Mouse (Mus musculus) embryonic facial prominence, embryonic 11.5 days (tissue): ENCODE results near the gene Hivep1. TPM values are rescaled to one million over a fixed set of nuclear protein-coding genes. Genes with fewer than 3 reads are reported as not detected.

Experiments used
- ATAC-seq: fragments of 200-750 bp; cut with Nextera tagmentation; replicated peaks from 2 replicates; pipeline ENCODE4 v1.8.0; 2017; ENCODE audit warnings: low read depth; ENCODE audit not compliant: insufficient number of reproducible peaks, low FRiP score, low TSS enrichment
- DNase-seq: peaks from one replicate; pipeline ENCODE4 v3.0.0-alpha.2; 2015; ENCODE audit warnings: low spot score
- H3K27ac ChIP-seq: fragments of 300-500 bp; sonication (generic); replicated peaks from 2 replicates; pipeline ENCODE4 v1.5.1; 2014; ENCODE audit warnings: mild to moderate bottlenecking, low read depth, low read length, control low read depth
- H3K27me3 ChIP-seq: fragments of 300-500 bp; sonication (generic); 2 replicates; pipeline ENCODE4 v1.6.1; 2014; ENCODE audit warnings: mild to moderate bottlenecking, low read length, moderate library complexity, mixed read lengths; ENCODE audit not compliant: control insufficient read depth, insufficient read depth
- H3K36me3 ChIP-seq: fragments of 300-500 bp; sonication (generic); replicated peaks from 2 replicates; pipeline ENCODE4 v1.6.1; 2014; ENCODE audit warnings: low read depth, mild to moderate bottlenecking, low read length, moderate library complexity, mixed read lengths; ENCODE audit not compliant: control insufficient read depth, insufficient read depth
- H3K4me1 ChIP-seq: fragments of 300-500 bp; sonication (generic); 2 replicates; pipeline ENCODE4 v1.6.1; 2014; ENCODE audit warnings: low read length, mixed read lengths; ENCODE audit not compliant: control insufficient read depth, insufficient read depth
- H3K4me2 ChIP-seq: fragments of 300-500 bp; sonication (generic); 2 replicates; pipeline ENCODE4 v1.6.1; 2014; ENCODE audit warnings: low read depth, mild to moderate bottlenecking, control low read depth, low read length, moderate library complexity
- H3K4me3 ChIP-seq: fragments of 300-500 bp; sonication (generic); 2 replicates; pipeline ENCODE4 v1.5.1; 2014; ENCODE audit warnings: low read depth, low read length, control low read depth
- H3K9ac ChIP-seq: fragments of 300-500 bp; sonication (generic); replicated peaks from 2 replicates; pipeline ENCODE4 v1.6.1; 2014; ENCODE audit warnings: mild to moderate bottlenecking, control low read depth, low read length
- H3K9me3 ChIP-seq: fragments of 300-500 bp; sonication (generic); replicated peaks from 2 replicates; pipeline ENCODE4 v1.6.1; 2016; ENCODE audit warnings: mild to moderate bottlenecking, low read length, inconsistent platforms, mixed read lengths; ENCODE audit not compliant: control insufficient read depth
- WGBS: fragments of 180-500 bp; shearing (Covaris S2); extraction: QIAGEN DNeasy Blood & Tissue Kit; methylation state at CpG from one replicate; pipeline ENCODE4 v1.1.7; 2014; 5-methylcytosine and 5-hydroxymethylcytosine counted together
- polyA plus RNA-seq: library from polyadenylated mRNA; unstranded; fragments of >200 nt; fragmentation: Nextera tagmentation; extraction: Ambion mirVana; gene quantifications from 2 replicates; pipeline ENCODE4 v1.2.1, GENCODE M21; 2014

The Hivep1 gene
- polyA plus RNA-seq, 1 experiment from 2014 or later: 13.1 TPM

DNA sequence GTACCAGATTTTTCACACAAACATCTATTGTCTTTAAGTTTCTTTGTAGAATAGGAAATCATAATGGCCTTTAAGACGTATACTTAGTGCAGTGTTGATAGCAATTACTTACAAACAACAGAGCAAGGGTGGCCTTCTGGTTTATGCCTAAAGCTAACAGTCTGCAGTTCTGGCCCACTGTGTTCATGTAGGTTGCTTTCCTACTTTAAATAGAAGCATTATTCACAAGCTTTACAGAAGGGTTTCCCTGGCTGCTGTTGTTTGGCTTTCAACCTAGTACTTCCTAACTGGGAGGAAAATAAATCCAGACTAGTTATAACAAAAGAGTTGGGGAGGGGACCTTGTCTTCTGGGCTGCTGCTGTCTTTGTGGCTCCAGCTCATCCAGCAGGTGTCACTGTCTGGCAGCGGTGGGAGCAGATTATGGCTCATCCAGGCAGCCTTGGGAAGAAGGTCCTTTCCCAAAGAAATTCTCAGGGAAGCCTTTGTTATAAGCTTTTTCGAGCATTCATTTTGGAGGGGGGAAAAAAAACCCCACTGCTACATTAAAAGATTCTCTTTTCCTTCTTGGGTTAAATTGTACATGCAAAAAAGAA, 123.1 kb downstream of the Hivep1 start:
- no peak overlapping the region for H3K27ac ChIP-seq
- H3K9ac ChIP-seq: no peak overlapping the region
- H3K27me3 ChIP-seq: no peaks in the 10 kb centered on the region
- no peaks in the 10 kb centered on the region for H3K36me3 ChIP-seq
- H3K4me2 ChIP-seq: no peak overlapping the region
- no peak overlapping the region for H3K4me3 ChIP-seq
- WGBS: 34% methylated on average over 3 of the region's 3 CpGs
- H3K4me1 ChIP-seq: no peaks in the 10 kb centered on the region
- DNase-seq (peak; percentile 37), ATAC-seq (no peak)
- no peaks in the 10 kb centered on the region for H3K9me3 ChIP-seq

DNA sequence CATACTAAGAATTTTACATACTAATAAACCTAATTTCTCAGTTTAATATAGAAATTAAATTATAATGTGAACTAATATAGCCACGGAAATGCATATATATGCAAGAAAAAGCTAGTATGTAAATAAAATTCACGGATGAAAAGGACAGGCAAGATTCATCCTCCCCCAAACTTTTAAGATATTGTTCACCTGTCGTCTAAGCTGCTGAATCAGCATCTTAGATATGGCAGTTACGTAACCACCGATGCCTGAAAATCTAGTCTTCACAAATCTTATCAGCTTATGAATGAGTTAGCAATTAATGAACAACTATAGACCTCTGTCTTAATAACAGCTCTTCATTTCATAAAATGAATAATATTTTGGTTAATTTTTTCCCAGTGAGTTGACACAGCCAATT, 130.8 kb downstream of the Hivep1 start:
- Histone ChIP-seq H3K9me3 (no peaks in the 10 kb centered on the region), H3K36me3 (no peaks in the 10 kb centered on the region; the same call in none of the 2 replicates), H3K9ac (no peak overlapping the region)

DNA sequence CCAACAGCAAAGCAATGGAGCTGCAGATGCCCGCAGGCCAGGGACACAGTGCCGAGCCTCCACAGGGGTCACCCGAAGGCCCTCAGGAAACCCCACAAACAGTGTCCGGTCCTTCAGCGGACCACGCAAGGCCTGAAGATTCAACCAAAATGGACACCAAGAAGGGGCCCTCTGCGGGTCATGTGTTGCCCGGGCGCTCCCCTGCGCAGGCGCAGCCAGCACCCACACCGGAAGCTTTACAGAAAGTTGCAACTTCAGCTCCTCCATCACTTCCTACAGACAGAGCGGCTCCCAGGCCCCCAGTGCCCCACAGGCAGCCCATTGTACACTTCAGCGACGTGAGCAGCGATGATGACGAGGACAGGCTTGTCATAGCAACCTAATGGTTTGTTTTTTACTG, 132.3 kb downstream of the Hivep1 start:
- Histone ChIP-seq H3K4me3 (no peak overlapping the region), H3K9ac (no peak overlapping the region), H3K9me3 (no peaks in the 10 kb centered on the region), H3K4me1 (no peaks in the 10 kb centered on the region), H3K27ac (no peak overlapping the region), H3K4me2 (no peak overlapping the region), H3K36me3 (no peaks in the 10 kb centered on the region; the same call in none of the 2 replicates), H3K27me3 (no peaks in the 10 kb centered on the region)
- 94% methylated on average over 17 of the region's 17 CpGs for WGBS
- DNase-seq: no peak
- no peak for ATAC-seq

More for the DNA sequence above, 130.8 kb downstream of the Hivep1 start:
- Histone ChIP-seq H3K27me3 (no peaks in the 10 kb centered on the region), H3K27ac (no peak overlapping the region), H3K4me1 (no peaks in the 10 kb centered on the region), H3K4me2 (no peak overlapping the region), H3K4me3 (no peak overlapping the region)
- 93% methylated on average over 5 of the region's 5 CpGs for WGBS
- DNase-seq: no peak
- no peak for ATAC-seq

GRCm38 (mm10) chr13:42193016-42193415, 141.2 kb downstream of the Hivep1 start:
- peak; percentile 21 for DNase-seq

DNA sequence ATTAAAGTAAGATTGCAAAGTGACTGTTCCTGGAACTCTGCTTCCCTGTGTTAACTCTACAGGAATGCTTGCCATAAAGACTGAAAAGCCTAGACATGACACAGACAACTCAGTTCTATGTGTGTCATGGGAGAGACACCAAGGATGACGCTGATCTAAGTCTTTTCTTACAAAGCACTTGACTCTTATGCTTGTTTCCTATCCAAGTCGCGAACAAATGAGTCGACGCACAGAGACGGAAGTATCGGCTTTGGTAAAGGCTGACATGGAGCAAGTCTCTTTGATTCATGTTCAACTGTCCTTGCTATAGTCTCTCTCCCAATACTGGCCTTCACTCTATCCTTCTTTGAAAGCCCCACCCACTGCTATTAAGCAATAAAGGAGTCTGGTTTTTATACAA, 143.8 kb downstream of the Hivep1 start:
- Histone ChIP-seq H3K9me3 (no peaks in the 10 kb centered on the region), H3K4me3 (no peak overlapping the region), H3K9ac (no peak overlapping the region), H3K27me3 (no peaks in the 10 kb centered on the region), H3K4me1 (no peaks in the 10 kb centered on the region), H3K27ac (no peak overlapping the region), H3K4me2 (no peak overlapping the region), H3K36me3 (no peaks in the 10 kb centered on the region)
- WGBS: 90% methylated on average over 7 of the region's 7 CpGs
- no peak for DNase-seq
- no peak for ATAC-seq

More at GRCm38 (mm10) chr13:42193016-42193415, 141.2 kb downstream of the Hivep1 start:
- Histone ChIP-seq H3K36me3 (no peaks in the 10 kb centered on the region), H3K9ac (no peak overlapping the region), H3K9me3 (no peaks in the 10 kb centered on the region), H3K27ac (no peak overlapping the region), H3K4me3 (no peak overlapping the region), H3K27me3 (no peaks in the 10 kb centered on the region), H3K4me1 (no peaks in the 10 kb centered on the region), H3K4me2 (no peak overlapping the region)
- ATAC-seq: no peak
- WGBS: 14% methylated on average over 9 of the region's 9 CpGs

- no peak for ATAC-seq
- Histone ChIP-seq H3K4me2 (no peak overlapping the region), H3K36me3 (no peaks in the 10 kb centered on the region), H3K4me3 (no peak overlapping the region), H3K27me3 (no peaks in the 10 kb centered on the region), H3K27ac (no peak overlapping the region), H3K9ac (no peak overlapping the region), H3K9me3 (no peaks in the 10 kb centered on the region), H3K4me1 (no peaks in the 10 kb centered on the region)
- 94% methylated on average over 2 of the region's 2 CpGs for WGBS
- DNase-seq: no peak
Measured at GRCm38 (mm10) chr13:42197656-42198055, 145.8 kb downstream of the Hivep1 start.

DNA sequence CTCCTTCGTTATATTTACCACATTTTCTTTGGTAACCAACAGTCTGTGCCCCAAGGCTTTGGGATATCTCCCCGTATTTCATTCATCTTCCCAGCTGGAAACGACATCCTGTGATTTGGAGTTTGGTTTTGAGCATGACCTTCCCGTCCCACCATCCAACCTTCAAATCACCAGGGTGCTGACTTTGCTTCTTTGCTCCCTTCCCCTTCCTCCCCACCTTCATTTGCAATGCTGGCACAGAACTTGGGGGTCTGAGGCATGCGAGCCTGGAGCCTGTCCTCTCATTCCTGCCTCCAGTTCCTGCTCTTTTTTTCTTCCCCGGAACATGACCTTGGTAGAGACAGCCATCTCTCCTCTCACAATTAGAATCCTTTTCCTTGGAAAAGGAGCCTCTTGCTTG, 161.7 kb downstream of the Hivep1 start:
- Histone ChIP-seq H3K4me3 (no peak overlapping the region), H3K4me1 (no peaks in the 10 kb centered on the region), H3K9me3 (no peaks in the 10 kb centered on the region), H3K27ac (no peak overlapping the region), H3K4me2 (no peak overlapping the region), H3K27me3 (no peaks in the 10 kb centered on the region), H3K36me3 (no peaks in the 10 kb centered on the region), H3K9ac (no peak overlapping the region)
- 85% methylated on average over 6 of the region's 6 CpGs for WGBS
- no peak for ATAC-seq
- DNase-seq: no peak

DNA sequence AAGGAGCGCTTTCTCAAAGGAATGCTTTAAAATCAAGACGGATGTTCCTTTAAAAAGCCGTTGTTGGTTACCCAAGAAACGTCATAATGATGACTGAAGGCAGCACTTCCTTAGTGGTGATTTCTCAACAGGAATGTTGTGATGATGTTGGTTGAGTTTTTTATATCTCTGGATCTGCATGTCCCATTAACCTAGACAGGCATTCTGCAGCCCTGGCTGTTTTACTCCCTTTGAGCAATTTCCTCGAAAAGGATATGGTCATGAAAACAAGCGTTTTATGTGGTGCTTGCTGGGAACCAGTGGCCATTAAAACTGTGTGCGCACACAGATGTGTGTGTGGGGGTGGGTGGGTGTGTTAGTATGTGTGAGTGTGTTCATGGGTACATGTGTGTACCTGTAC, 170.6 kb downstream of the Hivep1 start:
- Histone ChIP-seq H3K4me2 (no peak overlapping the region), H3K9ac (no peak overlapping the region), H3K9me3 (no peaks in the 10 kb centered on the region), H3K27me3 (no peaks in the 10 kb centered on the region), H3K27ac (no peak overlapping the region), H3K4me1 (no peaks in the 10 kb centered on the region), H3K4me3 (no peak overlapping the region), H3K36me3 (no peaks in the 10 kb centered on the region)
- 93% methylated on average over 7 of the region's 7 CpGs for WGBS
- ATAC-seq (no peak), DNase-seq (no peak)
